Mouse (Mus musculus) heart, postnatal 0 days (tissue): ENCODE data around the gene Als2cr12.

Source experiments
- CTCF ChIP-seq: IDR thresholded peaks from 2 replicates; pipeline ENCODE4 v1.5.1; 2016; ENCODE audit warnings: antibody characterized with exemption, control low read depth, low read depth
- EP300 ChIP-seq: IDR thresholded peaks from 2 replicates; pipeline ENCODE4 v1.6.1; 2016; ENCODE audit warnings: antibody characterized with exemption, low read depth

DNA sequence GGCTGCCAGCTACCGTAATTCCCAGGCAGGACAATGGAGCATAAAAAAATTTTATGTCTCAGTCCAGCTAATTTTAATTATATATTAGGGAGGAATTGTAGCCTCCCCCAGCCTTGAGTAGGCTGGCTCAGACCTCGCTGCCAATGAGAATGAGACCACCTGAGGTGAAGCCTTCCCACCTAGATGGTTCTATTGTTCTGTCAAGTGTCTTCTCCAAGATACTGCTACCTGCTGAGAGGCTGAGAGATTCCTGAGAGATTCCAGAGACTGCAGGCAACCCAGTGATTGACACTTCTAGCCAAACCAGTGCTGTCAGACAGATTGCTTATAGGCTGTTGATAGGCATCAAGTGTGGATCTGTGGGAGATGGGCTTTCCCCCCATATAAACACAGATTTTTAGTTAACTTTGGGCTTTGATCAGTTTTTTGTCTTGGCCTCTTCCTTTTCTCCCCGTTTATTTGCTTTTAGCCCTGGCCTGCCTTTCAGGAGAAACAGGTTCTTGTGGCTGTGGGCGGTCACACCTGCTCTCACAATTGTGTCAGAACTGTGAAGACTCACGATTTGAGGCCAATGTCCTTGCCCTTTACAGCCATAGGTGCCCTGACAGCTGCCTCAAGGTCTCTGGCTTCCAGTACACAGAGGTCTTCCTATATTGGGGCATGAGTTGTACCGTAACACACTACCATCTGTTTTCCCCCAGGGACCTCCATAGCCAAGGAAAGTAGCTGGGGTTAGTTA lies 5.6 kb downstream of the Als2cr12 start:
- no peak for TF ChIP-seq CTCF
- TF ChIP-seq EP300 = no peak
